Mouse (Mus musculus): ENCODE measurements around the gene Lrrc74b.

- TF ChIP-seq CTCF (IDR thresholded peaks at IDR 0.05; ENCODE audit: low read depth) (no peak), EP300 (optimal IDR thresholded peaks at IDR 0.05) (no peak)
Observed at GRCm38 (mm10) chr16:17496499-17497305, 64.3 kb downstream of the Lrrc74b start.
